Mouse (Mus musculus) ES-E14 (cell line): ENCODE measurements at regions not wholly inside any gene's neighbourhood (a gene's known extent, or its start where the extent isn't known, plus 50 kb on each side); places are given as distances from the start of the nearest gene placed in this dataset.

ENCODE experiments used
- CHD2 ChIP-seq: IDR thresholded peaks from 2 replicates; pipeline ENCODE4 v1.6.1; 2014; ENCODE audit warnings: mild to moderate bottlenecking, low read depth, low read length, inconsistent platforms
- MAFK ChIP-seq: IDR thresholded peaks from 2 replicates; pipeline ENCODE4 v1.6.1; 2014; ENCODE audit warnings: mild to moderate bottlenecking, low read depth, low read length, inconsistent platforms; ENCODE audit not compliant: insufficient read depth
- ZC3H11A ChIP-seq: IDR thresholded peaks from 2 replicates; pipeline ENCODE4 v1.6.1; 2012; ENCODE audit warnings: low read depth, mild to moderate bottlenecking, inconsistent platforms, low read length, borderline replicate concordance

- no peak for TF ChIP-seq MAFK
- TF ChIP-seq ZC3H11A = no peak
- no peak for TF ChIP-seq CHD2
Measured at GRCm38 (mm10) chr10:125610353-125610752, 221.1 kb upstream of the Slc16a7 start.
